Mouse (Mus musculus) myocyte (in vitro differentiated cells): ENCODE data around the gene Tex35. TPM values are rescaled to one million over a fixed set of nuclear protein-coding genes. Genes with fewer than 3 reads are reported as not detected.

Source experiments
- H3K27me3 ChIP-seq: one replicate; pipeline ENCODE4 v1.6.1; 2011; ENCODE audit not compliant: control insufficient read depth, insufficient read depth, insufficient read length
- H3K36me3 ChIP-seq: one replicate; pipeline ENCODE4 v1.6.1; 2011; ENCODE audit not compliant: control insufficient read depth, insufficient read depth
- H3K4me2 ChIP-seq: one replicate; pipeline ENCODE4 v1.6.1; 2011; ENCODE audit warnings: low read depth, control low read depth
- H3K4me3 ChIP-seq: one replicate; pipeline ENCODE4 v1.5.1; 2011; ENCODE audit warnings: mild to moderate bottlenecking, control low read depth, moderate library complexity
- H3K79me2 ChIP-seq: one replicate; pipeline ENCODE4 v1.6.1; 2011; ENCODE audit not compliant: control insufficient read depth, insufficient read depth
- H3ac ChIP-seq: one replicate; pipeline ENCODE4 v1.6.1; 2011; ENCODE audit not compliant: control insufficient read depth, insufficient read length
- CEBPB ChIP-seq: IDR thresholded peaks from 2 replicates; pipeline ENCODE4 v1.6.1; 2011; ENCODE audit warnings: mild to moderate bottlenecking, moderate library complexity; ENCODE audit not compliant: poor library complexity, insufficient read depth, severe bottlenecking
- E2F4 ChIP-seq: IDR thresholded peaks from one replicate; pipeline ENCODE4 v1.6.1; 2011; ENCODE audit warnings: mild to moderate bottlenecking, control low read depth, moderate library complexity; ENCODE audit not compliant: insufficient read depth
- MAX ChIP-seq: IDR thresholded peaks from one replicate; pipeline ENCODE4 v1.6.1; 2011; ENCODE audit warnings: low read depth, mild to moderate bottlenecking, control low read depth
- MYOD1 ChIP-seq, 3 experiments: IDR thresholded peaks; one replicate each; pipeline ENCODE4 v1.6.1; 2011; ENCODE audit warnings: control low read depth in 2 of 3, low read depth in 2 of 3, mild to moderate bottlenecking in 2 of 3, moderate library complexity in 1 of 3; ENCODE audit not compliant: insufficient read length in 2 of 3, control insufficient read depth in 1 of 3
- MYOG ChIP-seq, 3 experiments: IDR thresholded peaks; one replicate each; pipeline ENCODE4 v1.6.1; 2011; ENCODE audit warnings: control low read depth in 2 of 3, low read depth in 2 of 3, mild to moderate bottlenecking in 2 of 3; ENCODE audit not compliant: insufficient read length in 2 of 3, control insufficient read depth in 1 of 3, insufficient read depth in 1 of 3
- POLR2A ChIP-seq: IDR thresholded peaks from one replicate; pipeline ENCODE4 v1.6.1; 2011; ENCODE audit warnings: low read depth, mild to moderate bottlenecking, control low read depth, moderate library complexity; ENCODE audit not compliant: insufficient read length
- POLR2AphosphoS2 ChIP-seq: IDR thresholded peaks from one replicate; pipeline ENCODE4 v1.6.1; 2011; ENCODE audit warnings: low read depth, control low read depth; ENCODE audit not compliant: insufficient read length
- REST ChIP-seq: IDR thresholded peaks from one replicate; pipeline ENCODE4 v1.6.1; 2011; ENCODE audit warnings: mild to moderate bottlenecking, control low read depth, moderate library complexity; ENCODE audit not compliant: insufficient read depth, insufficient read length
- SRF ChIP-seq: IDR thresholded peaks from one replicate; pipeline ENCODE4 v1.6.1; 2011; ENCODE audit warnings: low read depth; ENCODE audit not compliant: control insufficient read depth, insufficient read length
- TCF12 ChIP-seq: IDR thresholded peaks from one replicate; pipeline ENCODE4 v1.6.1; 2011; ENCODE audit warnings: mild to moderate bottlenecking, control low read depth; ENCODE audit not compliant: poor library complexity, insufficient read depth, severe bottlenecking
- TCF3 ChIP-seq: IDR thresholded peaks from one replicate; pipeline ENCODE4 v1.6.1; 2011; ENCODE audit warnings: low read depth, control low read depth; ENCODE audit not compliant: insufficient read length
- USF1 ChIP-seq: IDR thresholded peaks from one replicate; pipeline ENCODE4 v1.6.1; 2011; ENCODE audit warnings: low read depth, mild to moderate bottlenecking, control low read depth, moderate library complexity
- polyA plus RNA-seq: library from polyadenylated mRNA; unstranded; fragments of >200 nt; fragmentation: generic; extraction: Trizol; gene quantifications from one replicate; pipeline ENCODE4 v1.2.1, GENCODE M21; 2012; ENCODE audit warnings: missing spikeins

The Tex35 gene
- polyA plus RNA-seq, 1 experiment = 0.30 TPM

GRCm38 (mm10) chr1:157080071-157080470 lies 28.4 kb downstream of the Tex35 start:
- H3ac ChIP-seq = no peak overlapping the region
- no peaks in the 10 kb centered on the region for H3K36me3 ChIP-seq
- H3K4me2 ChIP-seq = peak overlapping the region; percentile 33
- H3K79me2 ChIP-seq = no peaks in the 10 kb centered on the region
- H3K27me3 ChIP-seq = no peaks in the 10 kb centered on the region
- TF ChIP-seq USF1 (no peak), POLR2AphosphoS2 (no peak), SRF (no peak), TCF12 (no peak), MYOD1 (IDR thresholded peaks at IDR 0.05; ENCODE audit: control insufficient read depth in 1 of 3, insufficient read length in 2 of 3, low read depth in 2 of 3) (no peak), TCF3 (no peak), E2F4 (no peak), MYOG (IDR thresholded peaks at IDR 0.05; ENCODE audit: control insufficient read depth in 1 of 3, insufficient read depth in 1 of 3, insufficient read length in 2 of 3, low read depth in 2 of 3) (no peak), MAX (no peak), CEBPB (no peak), REST (no peak), POLR2A (no peak)
- H3K4me3 ChIP-seq = no peak overlapping the region

GRCm38 (mm10) chr1:157079384-157080025 lies 29.0 kb downstream of the Tex35 start:
- Histone ChIP-seq H3K36me3 (no peaks in the 10 kb centered on the region), H3ac (no peak overlapping the region), H3K27me3 (no peaks in the 10 kb centered on the region), H3K4me2 (peak overlapping the region; percentile 33), H3K4me3 (no peak overlapping the region), H3K79me2 (no peaks in the 10 kb centered on the region)
- no peak for TF ChIP-seq POLR2AphosphoS2
- TF ChIP-seq MYOG (IDR thresholded peaks at IDR 0.05; ENCODE audit: control insufficient read depth in 1 of 3, insufficient read depth in 1 of 3, insufficient read length in 2 of 3, low read depth in 2 of 3) = no peak
- TF ChIP-seq REST = no peak
- TF ChIP-seq SRF = no peak
- TF ChIP-seq MAX = no peak
- no peak for TF ChIP-seq POLR2A
- TF ChIP-seq MYOD1 (IDR thresholded peaks at IDR 0.05; ENCODE audit: control insufficient read depth in 1 of 3, insufficient read length in 2 of 3, low read depth in 2 of 3) = no peak
- TF ChIP-seq TCF3 = no peak
- no peak for TF ChIP-seq E2F4
- no peak for TF ChIP-seq USF1
- no peak for TF ChIP-seq CEBPB
- TF ChIP-seq TCF12 = no peak

DNA sequence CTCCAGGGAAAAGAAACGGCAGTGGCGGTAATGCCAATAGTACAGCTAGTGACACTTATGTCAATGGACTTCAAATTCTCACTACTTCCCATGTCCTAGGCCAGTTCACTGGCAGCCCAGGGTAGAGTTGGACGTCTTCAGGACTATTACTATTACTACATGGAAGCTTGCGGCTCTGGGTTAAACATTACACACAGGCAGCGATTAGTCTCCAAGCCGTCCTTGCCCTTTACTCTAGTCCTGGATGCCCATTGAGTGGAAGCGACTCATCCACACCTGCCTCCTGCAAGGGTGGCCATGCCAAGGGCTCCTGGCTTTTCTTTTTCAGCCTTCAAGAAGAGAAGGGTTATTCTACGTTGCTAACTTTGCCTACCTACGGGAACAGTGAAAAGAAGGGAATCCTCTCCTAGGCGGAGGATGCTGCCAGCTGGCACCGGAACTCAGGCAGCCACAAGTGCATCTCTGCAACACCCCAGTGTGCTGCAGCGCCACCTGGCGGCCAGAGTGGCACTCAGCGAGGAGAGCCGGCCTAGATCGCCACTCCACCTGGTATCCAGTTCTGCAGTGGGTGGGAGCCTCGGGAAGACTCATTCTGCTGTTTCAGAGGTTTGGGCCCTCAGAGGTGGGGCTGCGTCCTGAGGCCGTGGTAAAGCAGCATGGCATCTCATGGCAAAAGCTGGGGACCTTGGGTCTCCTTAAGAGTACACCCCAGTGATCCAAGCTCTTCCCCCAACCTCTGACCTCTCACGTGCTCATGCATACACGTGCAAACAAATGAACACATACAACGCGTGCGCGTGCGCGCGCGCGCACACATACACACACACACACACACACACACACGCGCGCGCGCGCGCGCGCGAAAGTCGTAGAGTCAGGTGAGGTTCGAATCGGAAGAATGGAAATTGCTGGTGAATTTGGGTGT lies 31.4 kb downstream of the Tex35 start:
- Histone ChIP-seq H3K4me2 (peak overlapping the region; percentile 52), H3ac (no peak overlapping the region), H3K79me2 (no peaks in the 10 kb centered on the region), H3K36me3 (no peaks in the 10 kb centered on the region), H3K27me3 (no peaks in the 10 kb centered on the region), H3K4me3 (no peak overlapping the region)
- TF ChIP-seq MAX (no peak), CEBPB (no peak), USF1 (no peak), MYOG (IDR thresholded peaks at IDR 0.05; ENCODE audit: control insufficient read depth in 1 of 3, insufficient read depth in 1 of 3, insufficient read length in 2 of 3, low read depth in 2 of 3) (peak in 2 of 3 experiments; percentile 62 to 81), TCF3 (no peak), MYOD1 (IDR thresholded peaks at IDR 0.05; ENCODE audit: control insufficient read depth in 1 of 3, insufficient read length in 2 of 3, low read depth in 2 of 3) (peak in 2 of 3 experiments; percentile 52 to 68)

GRCm38 (mm10) chr1:157076257-157076656 lies 32.2 kb downstream of the Tex35 start:
- no peak overlapping the region for H3K4me2 ChIP-seq

More at GRCm38 (mm10) chr1:157076257-157076656, 32.2 kb downstream of the Tex35 start:
- H3ac ChIP-seq = no peak overlapping the region
- TF ChIP-seq MAX (no peak), TCF12 (no peak), MYOG (IDR thresholded peaks at IDR 0.05; ENCODE audit: control insufficient read depth in 1 of 3, insufficient read depth in 1 of 3, insufficient read length in 2 of 3, low read depth in 2 of 3) (peak in 1 of 3 experiments; percentile 4)
- no peak overlapping the region for H3K4me3 ChIP-seq
- no peaks in the 10 kb centered on the region for H3K79me2 ChIP-seq
- H3K27me3 ChIP-seq = no peaks in the 10 kb centered on the region
- no peaks in the 10 kb centered on the region for H3K36me3 ChIP-seq
